Mouse (Mus musculus) adrenal gland, postnatal 4 days (tissue): ENCODE measurements around the gene Szt2. TPM values are rescaled to one million over a fixed set of nuclear protein-coding genes. Genes with fewer than 3 reads are reported as not detected.

Source experiments
- total RNA-seq, 2 experiments: library from RNA; stranded (reverse); gene quantifications; 2 replicates each; pipeline ENCODE4 v1.2.3; 2021

Szt2 gene
- total RNA-seq, 2 experiments from 2014 or later = 38.6 to 39.3 TPM

Other genes starting within 250 kb of the Szt2 start
- gene Kdm4a, start 229.2 kb downstream of the Szt2 start, total RNA-seq = 10 to 100 TPM; 61.5 to 66.3 TPM
- 100 to 1,000 TPM; 102 to 120 TPM for gene Ptprf, start 117.9 kb downstream of the Szt2 start, total RNA-seq
- 10 to 100 TPM; 76.5 to 78.8 TPM for gene Med8, start 64 bp upstream of the Szt2 start, total RNA-seq
- gene Elovl1, start 18.8 kb upstream of the Szt2 start, total RNA-seq = 10 to 100 TPM; 75.5 to 84.0 TPM
- gene Cdc20, start 28.1 kb upstream of the Szt2 start, total RNA-seq = 10 to 100 TPM; 41.3 to 42.0 TPM
- gene Mpl, start 48.2 kb upstream of the Szt2 start, total RNA-seq = under 1 TPM; 0.17 to 0.54 TPM
- gene Tie1, start 80.8 kb upstream of the Szt2 start, total RNA-seq = 10 to 100 TPM; 55.6 to 56.8 TPM
- gene 2610528J11Rik, start 117.7 kb upstream of the Szt2 start, total RNA-seq = 1 to 10 TPM; 1.1 to 5.1 TPM
- gene Tmem125, start 134.8 kb upstream of the Szt2 start, total RNA-seq = 1 to 10 TPM; 1.2 to 1.9 TPM
- gene Cfap57, start 211.5 kb upstream of the Szt2 start, total RNA-seq = under 1 TPM; 0.08 to 0.11 TPM
- 10 to 100 TPM; 72.5 to 84.1 TPM for gene Ebna1bp2, start 211.5 kb upstream of the Szt2 start, total RNA-seq
- not detected for gene Olfr62, start 249.7 kb upstream of the Szt2 start, total RNA-seq